Mouse (Mus musculus) layer of hippocampus, adult 2 months (tissue): ENCODE results near the gene Nav2. TPM values are rescaled to one million over a fixed set of nuclear protein-coding genes. Genes with fewer than 3 reads are reported as not detected.
A peak's percentile ranks its signal among the peaks of the same experiment; 100 is the strongest.

ENCODE experiments used
- DNase-seq, 2 experiments: peaks; one replicate each; pipeline ENCODE4 v3.0.0; 2022; ENCODE audit warnings: low spot score in 2 of 2
- H3K27ac ChIP-seq: fragments of 200-600 bp; 2 replicates; pipeline ENCODE4 v1.8.1; 2022
- H3K4me3 ChIP-seq: fragments of 200-600 bp; 2 replicates; pipeline ENCODE4 v1.8.1; 2022; ENCODE audit warnings: mild to moderate bottlenecking
- CTCF ChIP-seq: fragments of 200-600 bp; conservative IDR thresholded peaks from 2 replicates; pipeline ENCODE4 v1.8.1; 2022; ENCODE audit warnings: antibody characterized with exemption, mild to moderate bottlenecking, moderate library complexity
- total RNA-seq, 2 experiments: library from RNA; stranded (reverse); gene quantifications; 2 replicates each; pipeline ENCODE4 v1.2.3; 2021

Nav2 gene
- total RNA-seq, 2 experiments from 2014 or later = 84.8 to 106 TPM

DNA sequence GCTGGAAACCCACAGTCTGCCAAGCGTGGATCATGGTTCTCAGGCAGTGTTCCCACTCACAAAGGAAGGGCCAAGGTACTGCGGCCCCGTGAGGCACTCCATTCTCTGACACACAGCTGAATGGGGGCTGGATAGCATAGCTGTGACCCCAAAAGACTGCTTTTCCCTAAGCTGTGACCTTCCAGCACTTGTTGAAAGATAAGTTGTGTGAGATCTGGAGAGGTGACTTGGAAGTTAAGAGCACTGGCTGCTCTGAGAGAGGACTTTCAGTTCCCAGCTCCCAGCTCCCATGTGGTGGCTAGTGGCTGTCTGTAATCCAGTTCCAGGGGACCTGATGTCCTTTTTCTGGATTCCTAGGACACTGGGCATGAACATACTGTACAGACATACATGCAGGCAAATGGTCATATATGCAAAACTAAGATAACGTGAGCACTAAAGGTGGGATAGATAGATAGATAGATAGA, 588.9 kb downstream of the Nav2 start:
- Histone ChIP-seq H3K4me3 (no peak overlapping the region), H3K27ac (peak overlapping the region; percentile 84)
- DNase-seq = no peak
- no peak for TF ChIP-seq CTCF

DNA sequence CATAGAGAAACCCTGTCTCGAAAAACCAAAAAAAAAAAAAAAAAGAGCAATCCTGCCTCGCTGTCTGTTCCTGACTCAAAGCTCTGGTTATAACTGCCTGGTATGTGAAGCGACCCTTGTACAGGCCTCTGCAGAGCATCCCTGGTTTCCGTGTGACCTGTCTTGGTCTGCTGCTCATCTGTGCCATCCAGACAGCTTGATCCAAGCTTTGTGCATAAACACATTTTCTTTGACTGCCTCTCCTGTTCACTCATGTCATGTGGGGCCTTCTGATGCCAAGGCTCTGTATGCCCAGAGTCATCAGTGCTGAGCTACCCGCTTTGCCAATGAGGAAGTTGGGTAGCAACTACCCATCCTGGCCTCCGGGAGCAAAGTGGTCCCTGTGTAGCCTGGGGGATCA, 591.1 kb downstream of the Nav2 start:
- Histone ChIP-seq H3K27ac (no peak overlapping the region), H3K4me3 (no peak overlapping the region)
- no peak for DNase-seq
- TF ChIP-seq CTCF = no peak

DNA sequence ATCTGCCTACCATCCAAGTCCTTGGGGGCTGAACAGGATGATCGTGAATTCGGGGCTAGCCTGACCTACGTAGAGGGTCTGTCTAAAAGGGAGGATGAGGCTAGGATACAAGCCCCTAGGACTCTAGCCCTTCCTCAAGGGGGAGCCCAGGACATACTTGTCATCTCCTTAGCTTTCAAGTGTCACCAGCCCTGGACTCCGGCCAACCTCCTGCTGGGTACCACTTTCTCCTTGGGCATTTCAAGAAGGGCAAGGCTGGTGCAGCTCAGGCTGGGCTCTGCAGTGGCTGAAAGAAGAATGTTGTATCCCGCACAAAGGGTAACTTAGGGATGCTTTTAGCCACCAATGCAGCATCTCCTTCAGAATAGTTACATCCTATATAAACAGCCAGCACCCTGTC, 592.4 kb downstream of the Nav2 start:
- H3K4me3 ChIP-seq = no peak overlapping the region
- H3K27ac ChIP-seq = no peak overlapping the region
- TF ChIP-seq CTCF = no peak
- DNase-seq = no peak

DNA sequence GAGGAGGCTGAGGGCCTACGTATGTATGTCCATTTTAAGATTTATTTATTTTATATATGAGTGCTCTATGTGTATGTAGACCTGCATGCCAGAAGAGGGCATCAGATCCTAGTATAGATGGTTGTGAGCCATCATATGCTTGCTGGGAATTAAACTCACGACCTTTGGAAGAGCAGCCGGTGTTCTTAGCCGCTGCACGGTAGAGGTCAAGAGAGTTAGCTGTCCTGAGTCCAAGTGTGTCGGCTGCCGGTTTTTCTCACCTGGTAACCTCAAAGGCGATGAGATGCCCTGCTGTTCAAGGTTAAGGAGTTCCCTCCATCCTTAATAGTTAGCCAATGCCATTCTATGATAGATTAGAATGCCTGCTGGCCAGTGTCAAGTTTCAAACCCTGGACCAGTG, 594.9 kb downstream of the Nav2 start:
- no peak for DNase-seq
- Histone ChIP-seq H3K4me3 (no peak overlapping the region), H3K27ac (peak overlapping the region; percentile 6; the same call in 1 of the 2 replicates)
- TF ChIP-seq CTCF = peak; percentile 38

DNA sequence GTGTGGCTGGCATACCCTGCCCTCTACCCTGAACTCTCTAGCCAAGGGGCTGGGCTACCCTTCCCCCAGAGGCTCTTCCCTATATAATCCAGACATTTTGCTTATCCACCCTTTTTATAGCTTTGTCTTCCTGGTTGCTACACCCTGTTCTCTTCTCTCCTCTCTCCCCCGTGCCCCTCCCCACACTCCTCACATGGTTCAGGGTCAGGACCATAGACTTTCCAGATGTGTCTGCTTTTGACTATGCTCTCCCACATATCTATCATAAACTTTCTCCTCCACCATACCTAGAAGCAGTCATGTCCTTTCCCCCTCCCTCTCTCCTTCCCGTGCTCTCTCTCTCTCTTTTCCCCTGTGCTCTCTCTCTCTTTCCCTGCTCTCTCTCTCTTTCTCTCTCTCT, 595.4 kb downstream of the Nav2 start:
- peak overlapping the region; percentile 72; the same call in 1 of the 2 replicates for H3K27ac ChIP-seq
- H3K4me3 ChIP-seq = no peak overlapping the region
- DNase-seq = no peak
- no peak for TF ChIP-seq CTCF

DNA sequence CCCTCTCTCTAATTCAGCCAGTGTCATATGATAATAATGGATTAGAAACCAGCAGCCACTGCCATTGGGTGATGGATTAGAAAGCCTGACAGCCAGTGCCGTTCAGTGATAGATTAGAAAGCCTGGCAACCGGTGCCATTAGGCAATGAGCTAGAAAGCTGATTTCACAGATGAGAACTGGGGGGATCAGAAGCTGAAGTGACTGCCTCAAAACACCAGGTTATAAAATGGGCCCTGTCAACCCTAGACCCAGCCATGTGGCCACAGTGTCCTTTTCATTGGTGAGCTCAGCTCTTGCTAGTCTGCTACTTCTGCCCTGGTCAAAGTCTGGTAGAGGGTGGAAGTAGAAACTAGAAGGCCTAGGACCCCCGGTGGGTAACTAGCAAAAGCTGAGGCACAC, 595.8 kb downstream of the Nav2 start:
- H3K4me3 ChIP-seq = peak overlapping the region; percentile 13; the same call in 1 of the 2 replicates
- no peak for TF ChIP-seq CTCF
- H3K27ac ChIP-seq = peak overlapping the region; percentile 72
- no peak for DNase-seq

DNA sequence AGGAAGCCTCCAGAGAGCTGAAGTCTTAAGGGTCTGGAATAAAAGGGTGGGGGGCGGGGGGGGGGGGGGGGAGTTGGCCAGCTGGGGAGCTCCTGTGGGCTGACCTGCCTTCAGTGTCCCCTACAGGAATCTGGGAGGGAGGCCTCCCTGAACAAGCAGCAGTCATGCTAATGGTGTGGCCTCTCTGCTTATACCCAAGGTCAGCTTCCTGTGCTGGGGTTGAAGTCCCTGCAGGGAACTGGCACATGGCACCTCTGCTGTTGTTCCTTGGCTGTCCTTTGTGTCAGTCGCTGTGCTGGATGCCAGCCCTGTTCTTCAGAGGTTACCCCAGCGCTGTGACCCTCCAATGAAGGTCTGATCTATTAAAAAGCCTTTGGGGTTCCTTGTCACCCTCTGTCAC, 596.5 kb downstream of the Nav2 start:
- H3K27ac ChIP-seq = 0 out of 2 replicates have a peak overlapping the region, but pooled peaks have one; percentile 0
- no peak for TF ChIP-seq CTCF
- H3K4me3 ChIP-seq = no peak overlapping the region
- DNase-seq = no peak

DNA sequence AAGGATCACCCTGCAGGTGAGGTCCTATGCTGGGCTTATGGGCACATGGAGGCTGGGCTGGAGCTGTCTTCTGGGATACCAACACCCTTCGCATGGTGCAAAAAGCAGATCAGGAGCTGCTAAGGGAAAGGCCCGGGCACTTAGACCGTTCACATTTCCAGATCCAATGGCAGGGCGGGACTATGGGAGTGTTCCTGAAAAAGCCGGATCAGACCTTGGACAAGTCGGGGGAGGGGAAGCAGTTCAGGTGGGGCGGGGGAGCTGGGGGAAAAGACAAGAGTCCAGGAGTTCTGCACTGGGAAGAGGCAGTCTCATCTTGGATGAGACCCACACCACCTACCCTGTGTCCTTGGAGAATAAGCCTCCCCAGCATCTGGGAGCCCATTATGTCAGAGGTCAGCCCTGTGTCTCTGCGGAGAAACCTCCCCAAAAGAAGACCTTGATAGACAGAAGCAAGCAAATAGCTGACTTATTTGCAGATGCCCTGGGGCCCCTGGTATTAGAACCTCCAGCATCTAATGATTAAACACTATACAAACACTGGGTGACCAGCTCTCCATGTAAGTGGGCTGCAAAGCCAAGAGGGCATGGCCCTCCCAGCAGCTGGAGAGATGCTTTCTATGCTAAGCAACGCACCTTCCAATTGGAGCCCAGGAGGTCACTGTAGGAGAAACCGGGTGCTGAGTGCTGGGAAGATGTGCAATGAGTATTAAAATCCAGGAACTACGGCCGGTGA, 597.7 kb downstream of the Nav2 start:
- H3K4me3 ChIP-seq = no peak overlapping the region
- no peak overlapping the region for H3K27ac ChIP-seq
- no peak for DNase-seq
- TF ChIP-seq CTCF = no peak

DNA sequence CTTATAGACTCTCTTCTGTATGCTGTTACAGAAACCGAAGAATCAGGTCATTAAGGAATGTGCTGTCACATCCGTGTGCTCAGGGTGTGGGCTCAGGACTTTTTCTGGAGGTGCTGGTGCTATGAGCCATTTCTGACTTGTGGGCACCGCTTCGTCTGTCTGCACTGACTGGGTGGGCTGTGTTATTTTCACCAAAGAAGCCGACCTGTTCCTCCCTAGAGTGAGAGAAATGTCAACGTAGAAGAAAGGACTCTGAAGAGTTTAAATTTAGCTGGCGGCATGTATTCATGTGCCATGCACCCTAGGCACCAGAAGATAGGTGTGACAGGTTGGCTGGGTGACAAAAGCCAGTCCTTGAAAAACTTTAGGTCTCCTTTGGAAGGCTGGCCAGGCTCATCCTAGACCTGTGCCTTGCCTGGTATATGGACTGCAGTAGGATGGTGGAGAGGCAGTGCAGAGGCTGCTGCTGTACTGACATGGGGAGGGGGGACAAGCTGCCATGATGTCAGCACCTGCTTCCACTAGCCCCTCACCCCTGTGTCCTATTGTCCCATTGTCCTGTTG, 599.5 kb downstream of the Nav2 start:
- no peak for TF ChIP-seq CTCF
- H3K4me3 ChIP-seq = no peak overlapping the region
- no peak for DNase-seq
- no peak overlapping the region for H3K27ac ChIP-seq

DNA sequence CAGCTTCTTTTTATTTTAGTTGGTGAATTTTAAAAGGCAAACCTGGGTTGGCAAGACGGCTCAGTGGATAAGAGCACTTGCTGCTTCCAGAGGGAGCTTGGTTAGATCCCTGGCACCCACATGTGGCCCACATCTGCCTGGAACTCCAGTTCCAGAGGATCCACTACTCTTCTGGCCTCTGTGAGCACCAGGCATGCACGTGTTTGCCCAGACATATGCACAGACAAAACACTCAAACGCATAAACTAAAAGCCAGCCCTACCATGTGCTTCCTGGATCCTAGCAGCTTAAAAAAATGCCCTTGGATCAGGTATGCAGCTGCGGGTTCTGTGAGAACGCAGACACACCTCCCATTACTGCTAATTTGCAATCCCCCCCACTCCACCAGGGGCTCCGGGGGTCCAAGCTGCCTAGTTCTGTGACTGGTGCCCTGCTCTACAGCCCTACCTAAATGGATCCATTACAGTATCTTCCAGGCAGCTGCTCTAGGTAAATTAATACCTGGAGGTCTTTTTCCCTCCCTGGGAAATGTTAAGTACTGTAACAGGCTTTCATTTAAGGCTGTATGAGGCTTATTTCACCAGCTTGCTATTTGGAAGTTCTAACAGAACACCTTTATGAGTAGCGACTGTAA, 603.4 kb downstream of the Nav2 start:
- Histone ChIP-seq H3K4me3 (no peak overlapping the region), H3K27ac (0 out of 2 replicates have a peak overlapping the region, but pooled peaks have one; percentile 18)
- TF ChIP-seq CTCF = 0 out of 2 replicates have a peak, but pooled peaks have one; percentile 9
- no peak for DNase-seq

DNA sequence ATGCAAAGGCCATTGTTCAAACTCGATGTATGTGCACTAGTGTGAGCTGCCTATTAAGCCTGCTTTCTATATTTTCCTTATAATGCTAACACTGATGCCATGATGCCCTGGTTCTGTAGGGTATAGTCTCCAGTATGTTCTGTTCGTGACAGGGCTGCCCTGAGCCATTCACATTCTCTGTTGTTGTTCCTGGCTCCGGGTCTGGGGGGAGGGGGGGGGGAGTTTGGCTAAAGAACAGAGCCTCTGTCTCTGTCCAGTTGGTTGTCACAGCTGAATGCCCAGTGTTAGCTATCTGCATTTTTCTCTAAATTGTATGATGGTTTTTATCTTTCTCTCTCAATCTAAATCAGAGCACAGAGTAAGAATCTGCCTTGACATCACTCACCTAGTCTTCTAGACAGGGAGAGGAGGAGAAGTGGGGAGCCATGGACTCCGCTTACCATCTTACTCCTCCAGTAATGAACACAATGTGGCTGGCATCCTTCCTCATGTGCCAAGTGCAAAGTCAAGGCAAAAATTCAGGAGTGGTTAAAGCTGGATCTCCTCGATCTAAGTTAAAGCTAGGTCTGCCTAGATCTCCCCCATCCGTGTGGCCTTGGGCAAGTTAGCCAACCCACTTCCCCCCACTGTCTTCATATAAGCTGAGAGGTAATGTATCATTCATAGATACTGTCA, 605.4 kb downstream of the Nav2 start:
- Histone ChIP-seq H3K4me3 (no peak overlapping the region), H3K27ac (peak overlapping the region; percentile 82)
- TF ChIP-seq CTCF = no peak
- no peak for DNase-seq

DNA sequence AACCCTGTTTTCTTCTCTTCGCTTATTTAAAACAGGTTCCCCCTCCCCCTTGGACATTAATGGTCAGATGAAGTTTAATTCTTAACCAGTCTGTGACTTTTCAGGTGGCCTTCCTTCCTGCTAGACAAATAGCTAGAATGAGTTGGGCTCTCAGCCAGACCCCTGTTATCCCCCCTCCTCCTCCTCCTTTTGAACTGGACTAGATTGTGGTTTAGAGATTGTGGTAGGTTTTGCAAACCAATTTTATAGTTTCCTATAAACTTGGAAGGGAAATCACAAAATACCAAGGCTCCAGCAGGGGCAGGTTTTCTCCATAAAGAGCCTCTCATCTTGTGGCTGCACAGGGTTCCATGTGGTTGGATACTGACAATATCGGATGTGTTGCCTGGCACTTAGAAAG, 606.5 kb downstream of the Nav2 start:
- Histone ChIP-seq H3K27ac (peak overlapping the region; percentile 82; the same call in 1 of the 2 replicates), H3K4me3 (no peak overlapping the region)
- no peak for DNase-seq
- TF ChIP-seq CTCF = no peak

DNA sequence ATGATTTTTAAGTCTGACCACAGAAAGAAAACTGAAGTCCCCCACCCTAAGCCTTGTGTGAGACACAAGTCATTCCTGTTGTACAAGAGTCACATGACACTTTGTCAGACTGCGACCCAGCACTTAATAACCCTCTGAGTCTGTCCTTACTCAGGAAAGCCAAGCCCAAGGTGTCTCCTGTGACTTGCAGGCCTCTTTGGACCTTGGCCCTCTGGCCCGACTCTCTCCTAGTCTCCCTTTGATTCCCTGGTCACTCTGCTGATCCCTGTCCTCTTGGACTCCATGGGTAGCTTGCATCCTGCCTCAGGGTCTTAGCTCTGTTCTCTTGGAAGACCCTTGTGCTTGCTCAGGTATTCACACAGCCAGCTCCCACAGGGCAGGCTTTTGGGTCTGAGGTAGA, 612.0 kb downstream of the Nav2 start:
- DNase-seq = no peak
- peak overlapping the region; percentile 14; the same call in 1 of the 2 replicates for H3K27ac ChIP-seq
- no peak for TF ChIP-seq CTCF
- no peak overlapping the region for H3K4me3 ChIP-seq
